Mouse (Mus musculus) gonadal fat pad, adult 2 months (tissue): ENCODE results near the gene Zbtb14. TPM values are rescaled to one million over a fixed set of nuclear protein-coding genes. Genes with fewer than 3 reads are reported as not detected.

Source experiments
- DNase-seq: peaks from one replicate; pipeline ENCODE4 v3.0.0-alpha.2; 2012; ENCODE audit warnings: low read depth
- polyA plus RNA-seq: library from polyadenylated mRNA; depleted of rRNA; stranded (reverse); fragments of >200 nt; gene quantifications from 2 replicates; pipeline ENCODE4 v1.2.3, GENCODE M21; 2012; rRNA removed

Zbtb14 gene
- 8.2 and 9.5 TPM in 2 replicates for polyA plus RNA-seq

DNA sequence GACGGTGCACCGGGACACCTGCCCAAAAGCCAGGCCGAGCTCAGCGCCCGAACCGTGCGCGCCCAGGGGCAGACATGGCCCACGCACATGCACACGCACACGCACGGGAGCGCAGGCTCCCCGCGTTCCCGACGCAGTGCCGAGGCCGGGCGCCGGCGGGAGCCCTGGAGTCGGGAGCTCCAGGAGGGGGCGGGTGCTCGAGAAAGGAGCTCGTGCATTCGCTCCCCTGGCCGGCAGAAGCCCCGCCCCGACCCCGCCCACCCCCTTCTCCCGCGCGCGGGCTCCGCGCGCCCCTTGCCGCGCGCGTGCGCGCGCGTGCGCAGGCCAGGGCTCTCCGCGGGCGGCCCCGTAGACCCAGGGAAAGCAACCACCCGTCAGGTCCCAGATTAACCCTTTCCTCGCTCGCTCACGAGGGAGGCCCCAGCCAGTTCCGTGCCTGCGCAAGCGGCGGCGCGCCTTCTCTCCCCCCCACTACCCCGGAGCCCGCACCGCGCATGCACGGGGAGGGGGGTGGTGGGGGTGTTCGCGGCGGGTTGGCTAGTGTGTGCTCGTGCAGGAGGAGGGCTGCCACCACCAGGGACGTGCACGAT is at the start of gene Zbtb14:
Gene Zbtb14, plus strand, starts transcription at position 540 of the 590 bp plus-strand sequence.
- peak; percentile 55 for DNase-seq

DNA sequence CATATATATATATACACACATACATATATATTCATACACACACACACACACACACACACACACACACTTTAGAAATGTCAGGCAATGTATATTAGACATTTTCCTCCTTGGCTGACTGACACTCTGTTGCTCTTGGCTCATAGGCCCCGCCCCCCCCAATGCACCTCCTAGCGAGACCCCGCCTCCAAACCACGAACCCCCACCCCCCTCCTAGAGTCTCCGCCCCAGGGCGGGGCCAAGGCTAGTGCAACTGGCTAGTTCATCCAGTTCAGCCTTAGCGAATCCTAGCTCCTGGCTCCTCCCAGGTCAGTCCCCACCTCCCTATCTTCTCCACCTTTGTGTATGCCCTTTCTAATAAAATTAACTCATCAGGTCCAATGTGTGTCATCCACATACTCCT is 36.8 kb upstream of the Zbtb14 start:
- DNase-seq = no peak

DNA sequence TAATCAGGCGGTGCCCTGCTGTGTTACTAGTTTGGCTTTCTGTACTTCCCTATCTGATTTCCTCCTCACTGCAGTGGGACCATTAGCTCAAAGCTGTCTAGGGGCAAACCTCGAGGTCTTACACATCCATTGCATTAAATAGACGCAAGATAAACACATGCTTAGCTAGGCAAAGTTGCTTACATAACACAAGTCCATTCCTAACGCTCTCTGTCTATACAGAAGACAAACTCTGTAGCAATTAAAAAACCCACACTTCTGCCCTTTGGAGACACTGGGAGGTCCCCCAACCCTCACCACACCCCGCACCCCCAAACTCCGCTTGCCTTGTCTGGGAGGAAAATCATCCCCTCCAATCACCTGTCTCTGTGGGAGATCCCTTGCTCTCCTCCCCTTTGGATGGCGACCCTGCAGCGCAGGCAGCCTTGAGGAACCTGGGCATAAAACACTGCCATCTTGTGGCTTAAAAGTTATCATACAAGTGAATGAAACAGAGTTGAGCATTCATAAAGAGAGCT is 33.8 kb upstream of the Zbtb14 start:
- no peak for DNase-seq

DNA sequence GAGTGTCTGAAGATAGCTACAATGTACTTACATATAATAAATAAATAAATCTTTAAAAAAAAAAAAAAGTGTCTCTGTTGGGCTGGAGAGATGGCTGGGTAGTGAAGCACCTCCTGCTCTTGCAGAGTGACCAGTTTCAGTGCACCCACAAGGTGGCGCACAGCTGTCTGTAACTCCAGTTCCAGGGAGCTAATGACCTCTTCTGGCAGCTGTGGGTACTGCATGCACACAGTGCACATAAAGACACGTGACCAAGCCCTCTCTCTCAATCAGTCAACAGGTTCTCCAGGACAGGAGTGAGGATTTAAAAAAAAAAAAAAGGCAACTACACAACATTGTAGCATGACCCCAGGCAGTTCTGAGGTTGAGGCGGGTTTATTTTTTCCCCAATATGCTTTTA is 17.8 kb upstream of the Zbtb14 start:
- no peak for DNase-seq

DNA sequence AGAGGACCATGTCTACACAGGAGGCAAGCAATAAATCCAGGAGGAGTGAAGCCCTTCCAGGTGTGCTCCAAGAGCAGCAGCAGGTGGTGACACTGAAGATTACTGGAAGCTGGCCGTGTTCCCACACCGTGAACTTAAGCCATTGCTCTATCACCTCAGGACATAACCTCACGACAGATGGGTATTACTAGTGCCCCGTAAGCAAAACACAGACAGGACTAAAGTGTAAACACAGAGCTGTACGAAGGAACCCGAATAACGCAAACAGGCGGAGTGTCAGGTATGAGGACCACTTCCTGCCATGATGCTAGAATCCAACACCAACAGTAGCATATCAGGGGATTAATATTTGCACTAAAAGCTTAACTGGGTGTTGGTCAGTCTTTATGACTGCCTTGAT is 2.0 kb upstream of the Zbtb14 start:
- no peak for DNase-seq

DNA sequence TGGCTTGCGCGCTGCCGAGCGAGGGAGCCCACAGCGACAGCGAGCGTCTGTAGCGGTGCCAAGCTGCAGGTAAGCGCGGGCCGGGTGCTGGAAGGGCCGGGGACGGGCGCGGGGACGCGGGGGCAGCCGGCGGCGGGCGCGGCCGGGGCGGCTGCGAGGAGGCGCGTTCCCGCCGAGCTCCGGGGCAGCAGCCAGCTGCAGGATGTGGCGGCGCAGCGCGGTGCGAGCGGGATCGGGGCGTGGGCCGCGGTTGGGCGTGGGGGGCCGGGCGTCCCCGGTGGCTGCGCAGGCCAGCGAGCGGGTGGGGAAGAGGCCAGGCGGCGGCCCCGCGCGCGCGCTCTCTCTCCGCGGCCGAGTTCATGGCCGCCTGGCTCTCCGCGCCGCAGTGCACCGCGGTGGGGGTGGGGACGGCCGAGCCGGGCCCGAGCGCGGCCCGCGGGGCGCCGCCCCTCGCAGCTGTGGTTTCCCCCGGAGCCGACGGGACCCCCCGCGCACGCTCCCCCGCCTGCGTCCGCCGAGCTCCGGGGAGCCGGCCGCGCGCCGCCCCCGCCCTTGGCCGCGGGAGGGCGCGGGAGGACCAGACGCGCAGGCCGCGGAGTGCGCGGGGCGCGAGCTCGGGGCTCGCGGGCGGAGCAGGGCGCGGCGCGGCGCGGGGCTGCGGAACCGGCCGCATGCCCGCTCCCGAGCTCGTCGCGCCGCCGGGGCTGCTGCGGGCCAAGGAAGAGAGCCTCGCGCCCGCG is 521 bp downstream of the Zbtb14 start:
- no peak for DNase-seq

DNA sequence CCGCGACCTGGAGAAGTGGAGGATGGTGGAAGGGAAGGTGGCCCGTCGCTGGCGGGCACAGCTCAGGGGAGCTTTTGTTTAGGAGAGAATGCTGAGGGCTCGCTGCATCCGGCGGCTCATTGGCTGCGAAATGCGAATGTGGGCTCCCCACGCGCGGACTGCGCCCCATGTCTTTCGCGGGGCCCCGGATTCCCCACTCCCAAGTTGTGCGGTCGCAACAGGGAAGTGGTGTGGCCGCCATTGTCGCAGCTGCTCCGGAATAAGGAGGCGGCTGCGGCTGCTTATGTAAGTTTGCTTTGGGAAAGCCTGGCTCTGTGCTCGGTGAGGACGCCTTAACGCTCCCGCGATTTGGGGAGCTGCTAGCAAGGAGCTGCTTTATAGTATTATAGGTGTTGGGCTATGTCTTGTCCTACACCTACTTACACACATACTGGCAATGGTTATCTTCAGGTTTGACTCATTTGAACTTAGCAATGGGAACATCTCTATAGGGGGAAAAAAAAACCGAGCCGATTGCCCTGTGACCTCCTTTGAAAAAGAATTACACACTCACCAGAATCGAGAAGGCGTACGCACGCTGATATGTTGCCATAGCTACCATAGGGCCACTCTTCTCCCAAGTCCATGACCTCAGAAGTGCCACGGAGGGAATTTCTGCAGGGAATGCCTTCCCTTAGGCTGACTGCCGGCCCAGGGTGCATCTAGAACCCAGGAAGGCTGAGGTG is 1.3 kb downstream of the Zbtb14 start:
- no peak for DNase-seq

DNA sequence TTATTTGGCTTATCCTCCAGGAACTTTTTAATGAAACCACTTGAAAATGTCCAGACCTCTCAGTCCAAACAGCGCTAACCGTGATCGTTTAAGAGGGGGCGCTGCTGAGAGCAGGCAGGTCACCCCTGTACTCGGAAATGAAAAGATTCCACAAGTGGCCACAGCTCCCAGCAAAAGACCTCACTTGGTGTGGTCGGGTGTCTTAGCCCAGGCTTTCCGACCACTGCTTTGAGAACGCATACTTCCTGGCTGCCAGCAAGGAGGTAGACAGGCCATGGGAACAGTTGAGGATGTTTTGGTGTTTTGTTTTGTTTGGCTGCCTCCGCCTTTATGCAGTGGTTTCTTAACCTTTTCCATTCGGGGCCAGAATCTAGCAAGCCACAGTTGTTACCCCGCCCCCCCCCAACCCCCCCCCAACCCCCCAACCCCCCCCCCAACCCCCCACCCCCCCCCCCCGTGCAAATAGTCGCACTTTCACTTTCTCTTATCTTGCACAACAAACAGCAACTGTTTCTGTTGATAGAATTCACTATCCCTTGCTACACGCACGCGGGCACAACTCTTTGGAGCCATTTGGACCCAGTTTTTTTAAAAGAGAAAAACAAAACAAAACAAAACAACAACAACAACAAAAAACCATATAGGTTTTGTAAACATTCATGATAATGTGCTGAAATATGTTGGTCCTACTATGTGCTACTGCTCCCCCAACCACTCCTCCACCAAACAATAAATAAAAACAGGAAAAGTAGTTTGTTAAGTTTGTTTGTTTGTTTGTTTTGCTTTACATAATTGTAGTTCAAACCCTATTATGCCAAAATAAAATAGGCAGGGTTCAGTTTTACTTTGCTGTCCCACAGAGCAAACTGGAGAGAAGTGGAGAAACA is 13.5 kb downstream of the Zbtb14 start:
- no peak for DNase-seq

DNA sequence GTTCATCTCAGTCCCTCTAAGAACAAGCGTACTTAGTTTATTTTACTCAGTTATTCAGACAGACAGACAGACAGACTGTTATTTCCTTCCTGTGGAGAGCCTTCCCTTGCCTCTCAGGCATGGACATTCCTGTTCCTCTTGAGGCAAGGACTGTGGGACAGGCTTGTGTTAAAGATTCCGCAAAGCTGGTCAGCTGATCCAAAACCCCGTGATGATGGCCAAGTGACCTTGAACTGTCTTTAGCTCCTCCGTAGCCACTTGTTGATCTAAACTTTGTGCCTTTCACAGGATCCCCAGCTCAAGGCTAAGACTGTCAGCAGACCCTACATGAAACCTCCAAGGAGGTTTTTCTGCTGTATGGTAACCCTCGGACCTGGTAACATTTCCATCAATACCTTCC is 14.3 kb downstream of the Zbtb14 start:
- no peak for DNase-seq

DNA sequence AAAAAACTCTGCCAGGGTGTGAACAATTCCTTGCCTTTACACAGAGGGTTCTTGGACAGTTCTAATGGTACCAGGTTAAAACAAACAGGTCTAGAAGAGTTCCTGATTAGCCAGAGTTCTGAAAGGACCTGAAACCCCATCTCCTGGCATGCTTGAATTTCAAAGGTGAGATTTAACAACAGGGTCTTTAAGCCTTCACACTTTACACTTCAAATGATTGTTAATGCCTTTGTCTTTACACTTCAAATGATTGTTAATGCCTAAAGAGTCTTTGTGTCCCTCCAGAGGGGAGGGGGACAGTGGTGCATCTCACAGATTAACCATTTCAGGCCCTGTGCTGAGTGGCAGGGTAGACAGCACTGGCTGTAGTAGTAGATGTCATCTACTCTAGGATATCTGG is 15.2 kb downstream of the Zbtb14 start:
- DNase-seq = no peak

DNA sequence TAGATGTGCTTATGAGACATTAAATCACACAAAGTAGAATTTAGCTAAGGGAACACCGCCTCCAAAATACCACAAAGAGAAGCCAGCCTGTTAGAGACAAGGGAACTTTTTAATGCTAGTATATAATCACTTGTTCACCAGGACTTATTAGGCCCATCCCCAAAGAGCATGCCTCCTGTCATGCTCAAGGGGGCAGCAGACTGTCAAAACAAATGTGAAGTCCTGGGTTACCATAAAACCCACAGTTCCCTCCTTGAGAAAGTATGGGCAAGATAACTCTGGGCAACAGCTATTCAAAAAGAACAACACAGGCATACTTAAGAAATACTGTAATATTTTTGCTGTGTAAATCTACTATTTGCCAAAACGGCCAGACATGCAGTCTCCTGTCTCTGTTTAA is 18.3 kb downstream of the Zbtb14 start:
- no peak for DNase-seq

DNA sequence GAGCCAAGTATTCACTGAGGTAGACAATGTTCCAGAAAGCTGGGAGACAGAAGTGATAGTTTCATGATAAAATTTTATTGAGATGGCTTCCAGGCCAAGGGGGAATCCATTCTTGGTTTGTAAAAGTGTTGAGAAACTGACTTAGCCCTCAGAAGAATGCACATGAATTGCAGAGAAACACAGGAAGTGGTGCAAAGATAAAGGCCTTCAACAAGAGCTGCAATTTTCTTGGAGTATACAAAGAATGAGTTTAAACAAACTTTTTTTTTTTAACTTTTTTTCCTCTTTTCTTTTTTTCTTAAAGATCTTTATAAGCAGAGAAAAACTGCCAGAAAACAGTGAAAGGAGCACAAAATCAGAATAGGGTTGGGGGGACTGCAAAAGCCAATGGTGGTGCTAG is 33.3 kb downstream of the Zbtb14 start:
- DNase-seq = no peak

DNA sequence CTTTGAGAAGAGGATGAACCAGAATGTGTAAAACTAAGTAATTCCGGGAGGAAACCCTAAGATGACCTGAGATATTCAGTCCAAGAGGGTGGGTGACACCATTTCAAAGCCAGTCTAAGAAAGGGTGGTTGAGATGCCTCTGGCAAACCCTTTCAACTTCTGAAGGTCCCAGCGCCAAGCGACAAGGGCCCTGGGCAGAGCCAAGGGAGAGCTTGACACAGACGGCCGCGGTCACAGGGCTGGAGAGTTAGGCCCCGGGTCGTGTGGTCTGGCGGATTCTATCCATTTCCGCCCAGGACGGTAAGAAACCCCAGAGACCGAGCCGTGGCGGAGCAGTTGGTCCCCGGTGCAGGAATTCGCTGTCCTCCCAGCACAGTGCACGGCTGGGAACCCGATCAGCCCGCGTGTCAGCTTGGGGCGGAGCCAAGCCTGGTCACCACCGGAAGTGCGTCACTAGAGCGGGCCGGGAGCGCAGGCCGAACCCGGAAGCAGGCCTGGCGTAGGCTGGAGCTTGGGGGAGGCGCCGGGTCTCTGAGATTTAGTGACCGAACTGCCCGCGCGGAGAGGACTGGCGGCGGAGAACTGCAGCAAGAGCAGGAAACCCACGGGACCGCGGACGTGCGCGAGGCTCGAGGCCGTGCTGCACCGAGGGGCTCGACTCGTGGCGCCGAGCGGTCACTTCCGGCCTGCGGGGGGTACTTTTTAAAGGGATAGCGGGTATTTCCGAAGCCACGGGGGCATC is 34.2 kb downstream of the Zbtb14 start:
- peak; percentile 27 for DNase-seq

DNA sequence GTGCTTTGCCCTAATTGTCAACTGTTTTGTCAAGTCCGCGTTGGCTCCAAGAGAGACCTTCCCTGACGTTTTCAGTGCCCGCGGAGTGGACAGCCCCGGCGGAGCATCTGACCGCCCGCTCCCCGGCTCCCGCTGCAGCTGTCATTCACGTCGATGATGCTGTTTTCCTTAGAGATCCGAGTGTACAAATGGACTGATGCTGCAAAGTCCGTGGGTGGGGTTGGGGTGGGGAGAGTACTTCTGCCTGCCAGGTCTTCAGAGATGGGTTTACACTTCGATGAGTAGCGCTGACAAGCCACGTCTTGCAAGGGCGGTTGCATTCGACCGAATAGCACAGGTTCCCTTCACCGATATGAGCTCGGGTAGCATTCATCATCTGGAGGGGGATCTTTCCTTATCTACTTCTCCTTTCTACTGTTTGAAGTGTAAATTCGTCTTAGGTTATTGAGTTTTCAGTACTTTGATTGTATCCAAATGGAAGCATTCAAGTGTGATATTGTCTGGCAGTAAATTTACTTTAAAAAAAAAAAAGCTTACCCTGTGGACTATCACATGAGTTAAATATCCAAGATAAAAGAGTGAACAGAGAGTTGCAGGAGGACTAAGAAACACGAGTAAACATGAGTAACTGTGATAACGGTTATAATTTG is 35.0 kb downstream of the Zbtb14 start:
- no peak for DNase-seq

DNA sequence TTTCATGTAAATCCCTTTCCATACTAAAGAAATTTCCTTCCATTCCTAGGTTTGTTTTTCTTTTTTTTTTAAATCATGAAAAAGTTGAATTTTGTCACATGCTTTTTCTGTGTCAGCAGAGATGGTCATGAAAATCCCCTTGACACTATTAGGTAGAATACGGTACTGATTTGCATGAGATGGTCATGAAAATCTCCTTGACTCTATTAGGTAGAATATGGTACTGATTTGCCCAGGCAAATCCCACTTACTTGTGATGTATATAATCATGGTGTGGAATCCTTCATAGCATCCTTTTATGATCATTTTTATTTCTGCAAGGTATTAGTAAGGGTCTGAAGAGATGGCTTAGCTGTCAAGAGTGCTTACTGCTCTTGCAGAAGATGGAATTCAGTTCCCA is 38.7 kb downstream of the Zbtb14 start:
- no peak for DNase-seq

DNA sequence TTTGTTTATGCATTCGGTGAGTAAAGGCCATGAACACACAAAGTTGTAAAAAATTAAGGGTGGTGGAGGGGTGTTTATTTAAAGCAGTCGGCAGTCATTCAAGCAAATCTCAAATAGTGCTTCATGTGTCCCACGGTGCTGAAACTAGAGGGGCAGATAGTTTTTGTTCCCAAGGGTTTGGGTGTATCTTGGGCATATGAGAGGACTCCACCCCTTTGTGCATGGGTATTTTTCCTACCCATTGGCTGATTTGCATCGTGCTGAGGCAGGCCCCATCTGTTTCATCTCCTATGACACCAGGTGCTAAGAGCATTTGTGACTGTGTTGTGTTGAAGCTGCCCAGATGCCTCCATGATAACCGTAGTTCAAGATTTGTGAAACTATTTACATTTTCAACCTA is 55.0 kb downstream of the Zbtb14 start:
- no peak for DNase-seq

DNA sequence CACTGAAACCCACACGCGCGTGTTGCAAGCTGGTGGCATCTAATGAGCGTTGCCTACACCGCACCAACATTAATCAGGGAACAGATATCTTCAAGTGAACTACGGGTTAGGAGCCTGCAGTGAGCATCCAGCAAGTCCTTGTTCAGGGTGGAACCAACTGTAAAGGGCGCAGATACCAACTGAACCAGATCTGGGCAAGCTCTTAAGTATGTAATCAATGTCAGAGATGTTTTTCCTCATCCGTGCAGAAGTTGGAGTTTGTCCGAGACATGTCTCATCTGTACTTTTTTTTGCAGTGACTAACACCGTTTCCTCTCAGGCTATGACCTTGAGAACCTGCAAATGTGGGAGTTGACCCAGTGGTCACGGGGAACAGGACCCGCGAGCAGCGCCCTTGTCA is 55.6 kb downstream of the Zbtb14 start:
- no peak for DNase-seq

DNA sequence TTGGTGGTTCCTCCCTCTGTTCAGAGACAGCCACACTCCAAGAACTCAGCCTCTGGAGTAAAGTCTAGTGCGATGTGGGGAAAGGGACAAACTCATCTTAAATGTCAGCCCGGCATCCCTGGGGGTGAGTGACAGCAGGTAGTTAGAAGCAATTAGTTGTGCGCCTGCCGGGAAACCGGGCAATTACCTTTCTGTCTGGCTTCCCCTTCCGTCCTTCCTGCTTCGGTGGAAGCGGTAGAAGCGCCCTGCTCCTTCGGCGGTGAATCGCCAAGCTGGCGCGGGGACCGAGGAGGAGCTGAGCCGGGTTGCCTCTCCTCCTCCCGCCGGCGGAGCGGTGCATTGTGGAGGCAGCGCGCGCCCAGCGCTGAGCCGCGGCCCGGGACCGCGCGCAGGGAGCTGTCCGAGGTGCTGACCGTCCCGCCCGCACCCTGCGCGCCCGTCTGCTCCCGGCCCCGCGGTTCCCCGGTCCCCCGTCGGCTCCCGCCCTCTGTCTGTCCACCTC is 56.2 kb downstream of the Zbtb14 start, which contains the start of gene Akain1:
Gene Akain1, plus strand, starts transcription at position 337 of the 502 bp plus-strand sequence.
- DNase-seq = no peak

DNA sequence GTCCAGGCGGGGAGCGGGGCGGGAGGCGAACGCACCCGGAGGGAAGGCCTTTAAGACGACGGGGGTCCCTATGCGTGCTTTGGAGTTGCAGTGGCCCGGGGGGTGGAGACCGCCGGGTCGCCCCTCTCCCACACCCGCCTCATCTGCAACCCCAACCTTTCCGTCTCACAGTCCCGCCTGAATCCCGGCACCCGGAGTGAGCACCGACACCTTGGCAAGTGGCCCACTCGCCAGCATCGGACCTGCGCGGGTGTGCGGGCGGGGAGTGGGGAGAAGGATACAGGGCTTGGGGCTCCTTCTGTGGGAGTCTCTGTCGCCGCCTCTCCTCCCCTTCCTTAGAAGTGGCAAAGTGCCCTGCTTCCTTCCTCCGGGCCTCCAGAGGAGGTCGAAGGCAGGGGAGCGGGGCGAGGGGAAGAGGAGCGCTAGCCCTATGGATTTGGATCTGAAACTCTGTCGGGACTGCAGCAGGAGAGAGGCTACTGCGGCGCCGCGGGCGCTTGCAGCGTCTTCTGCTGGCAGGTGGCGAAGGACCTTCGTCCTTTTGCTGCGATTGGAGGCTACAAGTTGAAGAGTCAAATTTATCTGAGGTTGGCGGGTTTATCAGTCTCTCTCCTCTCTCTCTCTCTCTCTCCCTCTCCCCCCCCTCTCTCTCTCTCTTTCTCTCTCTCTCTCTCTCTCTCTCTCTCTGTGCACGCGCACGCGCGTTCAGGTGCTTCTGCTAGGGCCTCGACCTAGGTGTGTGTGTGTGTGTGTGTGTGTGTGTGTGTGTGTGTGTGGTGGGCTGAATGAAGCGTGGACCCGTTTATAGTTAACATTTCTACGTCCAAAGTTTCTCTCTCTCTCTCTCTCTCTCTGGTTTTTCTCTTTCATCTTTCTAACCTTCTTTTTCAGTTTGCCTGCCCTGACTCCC is 57.0 kb downstream of the Zbtb14 start:
- no peak for DNase-seq
